Mouse (Mus musculus) c-Kit-positive CD71-positive TER-119-positive erythroid progenitor cells, embryonic 14.5 days (primary cell): ENCODE measurements at regions not wholly inside any gene's neighbourhood (a gene's known extent, or its start where the extent isn't known, plus 50 kb on each side); places are given as distances from the start of the nearest gene placed in this dataset.

Experiments used
- DNase-seq: peaks from one replicate; pipeline ENCODE4 v3.0.0-alpha.2; 2013; ENCODE audit warnings: low spot score

- no peak for DNase-seq
These were observed 242.6 kb downstream of the Cbln4 start for GRCm38 (mm10) chr2:171800511-171801268.

DNA sequence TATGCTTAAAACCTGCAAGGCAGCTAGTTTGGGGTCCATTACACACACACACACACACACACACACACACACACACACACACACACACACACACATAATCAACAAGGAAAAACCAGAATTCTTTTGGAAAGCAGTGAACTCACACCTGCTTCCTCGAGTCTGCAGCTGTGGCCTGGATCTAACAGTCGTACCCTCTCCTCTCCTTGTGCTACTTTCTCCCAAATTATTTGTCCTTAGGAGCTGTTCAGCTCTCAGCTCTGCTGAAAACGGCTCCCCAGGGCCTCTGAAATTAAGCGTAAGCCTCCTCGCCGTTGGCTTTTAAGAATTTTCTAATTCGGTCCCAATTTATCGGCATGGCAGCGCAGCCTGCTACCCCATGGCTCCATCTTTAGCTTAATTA lies 243.9 kb downstream of the Cbln4 start:
- no peak for DNase-seq

- DNase-seq: no peak
These were observed 252.6 kb downstream of the Cbln4 start for GRCm38 (mm10) chr2:171790686-171791085.

DNA sequence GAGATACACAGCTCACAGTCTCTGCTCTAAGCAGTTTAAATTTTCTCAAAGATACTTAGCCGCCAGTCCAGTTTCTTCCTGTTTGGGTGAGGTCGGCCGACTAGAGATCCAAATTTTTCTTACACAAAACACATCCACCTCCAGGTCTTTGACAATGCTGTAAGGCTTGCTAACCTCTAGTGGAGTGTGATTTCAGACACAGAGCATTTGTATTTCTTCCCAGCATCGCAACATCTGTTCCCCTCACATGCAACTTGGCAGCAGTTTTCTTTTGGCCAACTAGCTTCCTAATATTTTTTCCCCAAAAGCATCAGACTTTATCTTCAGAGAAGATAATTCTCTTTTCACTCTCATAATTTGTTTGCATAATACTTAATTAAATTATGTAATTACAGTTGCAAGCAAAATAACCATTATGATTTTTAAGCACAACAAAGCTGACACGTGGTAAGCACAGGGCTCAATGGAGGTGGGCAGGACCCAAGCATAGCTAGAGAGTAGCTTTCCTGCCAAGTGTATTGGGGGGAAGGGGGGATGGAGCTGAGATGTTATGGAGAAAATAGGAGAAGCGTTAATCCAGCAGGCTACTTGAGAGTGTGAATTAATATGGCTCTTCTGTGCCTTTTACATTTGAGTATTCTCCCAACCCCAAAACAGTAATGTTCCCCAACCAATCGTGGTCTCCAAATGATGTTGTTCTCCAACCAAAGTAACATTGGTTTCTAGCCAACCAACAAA lies 276.9 kb downstream of the Cbln4 start:
- DNase-seq: no peak

DNA sequence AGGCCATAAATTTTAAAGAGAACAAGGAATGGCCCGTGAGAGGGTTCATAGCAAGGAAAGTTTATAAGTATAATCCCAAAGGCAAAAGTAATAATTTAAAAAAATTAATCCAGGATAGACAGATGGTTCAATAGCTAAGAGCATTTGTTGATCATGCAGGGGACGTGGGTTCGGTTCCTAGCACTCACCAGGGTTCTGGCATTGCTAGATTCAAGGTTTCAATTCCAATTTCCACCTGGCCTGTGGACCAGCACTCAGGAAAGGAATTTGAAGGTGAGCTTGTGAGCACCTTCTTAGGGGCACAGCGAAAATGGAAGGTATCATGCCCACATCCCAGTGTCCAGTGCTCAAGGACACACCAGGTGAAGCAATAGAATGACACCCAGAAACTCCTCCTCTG lies 278.2 kb downstream of the Cbln4 start:
- DNase-seq: no peak

DNA sequence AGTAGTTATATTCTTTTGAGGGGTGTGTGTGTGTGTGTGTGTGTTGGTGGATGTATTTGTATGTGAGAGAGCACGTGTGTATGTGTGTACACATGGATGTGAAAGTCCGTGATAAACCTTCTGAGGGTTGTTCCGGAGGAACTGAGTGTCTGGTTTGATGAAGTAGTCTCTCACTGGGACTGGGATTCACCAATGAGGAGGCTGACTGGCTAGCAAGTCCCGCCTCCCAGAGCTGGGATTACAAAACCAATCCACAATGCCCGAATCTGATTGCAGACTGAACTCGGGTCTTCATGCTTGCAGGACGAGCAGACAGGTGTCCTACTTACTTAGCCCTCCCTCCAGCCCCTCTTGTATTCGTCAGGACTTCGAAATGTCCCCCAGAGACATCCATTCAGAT lies 289.8 kb downstream of the Cbln4 start:
- no peak for DNase-seq

DNA sequence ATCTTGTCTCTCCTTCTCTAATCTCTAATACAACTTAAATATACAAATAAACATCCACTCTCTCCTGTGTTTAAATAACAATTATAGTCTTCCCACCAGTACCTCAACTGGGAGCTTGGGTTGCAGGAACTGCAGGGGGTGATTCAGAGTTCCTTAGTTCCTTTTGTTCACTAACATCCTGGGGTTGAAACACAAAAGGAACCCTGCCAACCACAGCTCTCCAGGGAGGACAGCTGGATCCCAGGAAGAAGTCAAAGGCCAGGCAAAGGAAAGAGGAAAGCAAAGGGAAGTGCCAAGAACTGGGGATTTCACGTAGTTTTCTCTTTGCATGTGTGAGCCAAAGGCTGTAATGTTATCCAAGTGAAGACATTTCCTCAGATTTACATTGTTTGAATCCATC lies 296.1 kb downstream of the Cbln4 start:
- no peak for DNase-seq

GRCm38 (mm10) chr2:171743111-171743510 lies 300.2 kb downstream of the Cbln4 start:
- no peak for DNase-seq

DNA sequence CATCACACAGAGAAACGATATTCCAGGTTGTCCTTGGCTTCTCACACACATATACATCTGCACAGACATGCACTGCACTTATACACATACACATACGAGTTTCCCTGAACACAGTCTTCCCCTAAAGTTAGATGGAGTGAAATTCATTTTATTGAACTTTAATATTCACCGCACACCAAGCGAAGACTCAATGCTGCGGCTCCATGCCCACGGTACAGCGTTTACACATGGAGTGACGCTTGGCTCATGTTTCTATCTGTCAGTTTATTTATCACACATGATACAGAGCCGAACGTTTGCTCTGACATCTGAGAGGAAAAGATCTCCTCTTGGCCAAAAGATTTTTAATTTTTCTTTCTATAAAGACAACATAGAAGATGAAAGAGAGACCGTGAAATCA lies 300.6 kb downstream of the Cbln4 start:
- no peak for DNase-seq

DNA sequence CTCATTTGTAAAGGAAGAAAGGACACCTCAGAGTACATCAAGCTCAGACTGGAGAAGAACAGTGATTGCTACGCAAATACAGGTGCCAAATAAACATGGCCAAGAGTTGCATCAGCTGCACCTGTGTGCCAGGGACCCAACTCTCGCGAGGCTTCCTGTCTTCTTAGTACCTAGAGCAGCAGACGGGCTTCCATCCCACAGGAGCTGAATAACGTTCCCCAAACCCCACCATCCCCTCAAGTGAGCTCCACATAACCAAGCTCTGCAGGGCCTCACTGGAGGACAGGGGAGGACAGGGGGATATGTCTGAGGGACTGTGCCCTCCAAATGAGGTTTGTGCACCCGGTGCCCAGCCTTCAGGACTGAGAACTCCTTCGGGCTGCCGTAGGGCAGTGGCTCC lies 305.5 kb downstream of the Cbln4 start:
- DNase-seq: no peak

DNA sequence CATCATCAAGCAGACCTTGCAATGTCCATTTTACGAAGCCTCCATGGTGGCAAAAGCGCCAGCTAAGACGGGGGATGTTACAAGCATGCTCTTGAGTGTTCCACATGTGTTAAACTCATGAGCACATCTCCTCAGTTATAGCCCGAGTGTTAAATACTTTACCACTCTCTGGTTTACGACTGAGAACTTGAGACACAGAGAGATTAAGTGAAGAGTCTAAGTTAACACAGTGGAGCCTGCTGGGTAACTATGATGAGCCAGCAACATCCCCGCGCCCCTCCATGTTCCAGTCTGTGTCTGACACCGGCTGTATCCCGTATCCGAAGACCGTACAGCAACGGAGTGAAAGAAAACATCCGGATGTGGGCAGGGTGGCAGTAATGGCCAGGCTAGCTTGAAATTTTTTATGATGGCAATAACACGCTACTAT lies 308.2 kb downstream of the Cbln4 start:
- DNase-seq: no peak

DNA sequence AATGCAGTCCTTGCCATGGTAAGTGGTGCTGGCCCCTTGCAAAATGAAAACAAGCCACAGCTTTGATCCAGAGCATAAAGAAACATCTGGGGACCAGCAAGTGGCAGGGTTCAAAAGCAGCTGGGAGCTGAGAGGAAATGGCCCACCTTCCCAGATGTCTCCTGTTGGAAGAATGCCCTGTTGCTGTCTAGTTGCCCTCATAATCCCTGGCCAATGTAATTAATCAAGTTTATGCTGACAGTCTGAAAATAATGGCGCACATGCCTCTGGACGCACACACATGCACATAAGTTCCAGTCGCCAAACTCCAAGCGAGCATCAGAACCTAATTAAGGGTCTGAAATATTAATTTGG lies 308.7 kb downstream of the Cbln4 start:
- DNase-seq: no peak

DNA sequence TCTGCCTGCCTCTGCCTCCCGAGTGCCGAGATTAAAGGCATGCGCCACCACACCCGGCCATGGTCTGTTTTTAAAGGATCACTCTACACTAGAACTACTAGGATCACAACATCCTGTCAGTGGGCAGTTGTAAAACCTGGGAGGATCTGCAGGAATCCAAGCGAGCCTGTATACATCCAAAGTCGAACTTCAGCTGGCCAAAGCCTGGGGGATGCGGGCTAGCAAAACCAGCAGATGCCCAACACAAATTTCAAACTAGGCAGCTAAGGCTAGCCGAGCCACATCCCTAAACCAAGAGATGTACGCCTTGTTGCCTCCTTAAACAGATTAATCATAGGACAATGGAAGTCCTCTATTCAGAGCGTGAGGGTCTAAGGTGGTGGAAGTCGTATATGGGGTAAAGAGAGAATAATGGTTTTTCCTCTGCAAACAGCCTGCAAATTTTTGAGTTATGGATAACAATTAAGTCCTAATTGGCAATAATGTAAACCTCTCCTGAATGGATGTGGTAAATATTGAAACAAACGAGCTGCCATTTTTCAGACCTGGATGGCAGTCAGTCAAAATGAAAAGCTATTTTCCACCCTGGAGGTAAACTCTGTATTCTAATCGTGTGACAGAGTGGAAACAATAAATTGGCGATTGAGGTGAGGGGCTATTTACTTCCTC lies 309.2 kb downstream of the Cbln4 start:
- no peak for DNase-seq

DNA sequence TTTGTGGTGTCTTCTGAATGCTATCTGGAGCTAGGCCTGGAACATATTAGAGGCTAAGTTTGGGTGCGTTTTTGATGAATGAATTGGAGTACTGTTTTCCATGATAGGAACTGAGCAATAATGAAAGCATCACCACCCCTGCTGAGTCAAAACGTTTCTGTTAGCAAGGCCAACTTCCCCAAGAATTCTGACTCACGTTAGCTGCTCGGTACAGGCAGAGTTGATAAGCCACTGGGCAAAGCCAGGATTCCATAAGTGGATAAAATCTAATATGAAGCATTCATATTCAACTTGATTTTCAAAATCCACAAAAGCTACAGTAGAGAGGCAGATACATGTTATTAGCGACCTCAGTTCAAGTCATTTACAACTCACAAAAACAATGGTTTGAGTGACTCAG lies 324.0 kb downstream of the Cbln4 start:
- DNase-seq: no peak

- no peak for DNase-seq
These were observed 324.4 kb downstream of the Cbln4 start for GRCm38 (mm10) chr2:171718855-171719254.

GRCm38 (mm10) chr2:171712816-171713570 lies 330.3 kb downstream of the Cbln4 start:
- no peak for DNase-seq

GRCm38 (mm10) chr2:171693526-171693925 lies 349.7 kb downstream of the Cbln4 start:
- no peak for DNase-seq

- DNase-seq: no peak
These were observed 352.5 kb downstream of the Cbln4 start for GRCm38 (mm10) chr2:171690781-171691180.

DNA sequence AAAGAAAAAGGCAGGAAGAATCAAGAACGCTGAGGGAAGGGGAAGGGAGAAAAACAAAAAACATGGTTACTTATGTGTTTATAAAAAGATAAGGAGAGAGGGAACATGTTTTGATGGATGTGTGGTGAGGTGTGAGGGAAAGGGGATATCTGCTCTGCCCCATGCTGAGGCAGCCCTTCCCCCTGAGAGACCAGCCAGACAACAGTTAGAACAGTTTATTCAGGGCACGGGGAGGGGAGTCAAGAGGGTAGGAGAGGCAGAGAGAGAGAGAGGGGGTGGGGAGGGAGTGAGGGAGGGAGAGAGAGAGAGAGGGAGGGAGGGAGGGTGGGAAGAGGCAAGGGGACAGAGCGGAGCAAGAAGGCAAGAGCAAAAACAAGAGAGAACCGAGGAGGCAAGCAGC lies 354.2 kb downstream of the Cbln4 start:
- no peak for DNase-seq

DNA sequence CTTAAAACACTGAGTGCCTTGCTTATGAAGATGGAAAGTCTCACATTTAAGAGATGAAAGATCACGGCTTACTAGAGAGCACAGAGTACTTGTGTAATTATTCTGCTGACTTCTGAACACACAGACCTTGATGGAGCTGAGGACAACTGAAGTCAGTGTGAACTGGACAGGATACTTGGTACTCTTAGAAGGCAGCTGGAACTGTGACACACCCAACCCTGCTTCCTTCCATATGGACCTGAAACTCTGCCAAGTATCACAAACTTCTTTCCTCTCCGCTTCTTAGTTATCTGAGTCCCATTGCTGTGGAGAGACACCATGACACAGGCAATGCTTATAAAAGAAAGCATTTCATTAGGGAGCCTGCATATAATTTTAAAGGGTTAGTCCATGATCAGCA lies 365.3 kb downstream of the Cbln4 start:
- no peak for DNase-seq

DNA sequence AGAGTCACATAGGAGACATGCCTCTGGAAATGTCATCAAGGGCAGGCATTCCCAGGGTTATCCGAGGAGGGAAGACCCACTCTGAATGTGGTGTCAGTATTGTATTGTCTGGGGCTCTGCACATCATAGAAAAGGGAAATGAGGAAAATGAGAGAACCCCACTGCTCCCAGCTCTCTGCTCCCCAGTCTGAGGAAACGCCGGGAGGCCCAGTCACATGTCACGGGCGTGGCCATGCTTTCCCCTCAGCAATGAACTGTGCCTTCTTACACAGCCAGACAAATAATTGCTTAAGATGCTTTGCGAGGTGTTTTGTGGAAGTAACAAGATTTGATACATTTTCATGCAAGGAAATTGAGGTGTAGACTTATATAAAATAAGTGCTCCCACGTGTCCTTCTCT lies 366.1 kb downstream of the Cbln4 start:
- DNase-seq: no peak

DNA sequence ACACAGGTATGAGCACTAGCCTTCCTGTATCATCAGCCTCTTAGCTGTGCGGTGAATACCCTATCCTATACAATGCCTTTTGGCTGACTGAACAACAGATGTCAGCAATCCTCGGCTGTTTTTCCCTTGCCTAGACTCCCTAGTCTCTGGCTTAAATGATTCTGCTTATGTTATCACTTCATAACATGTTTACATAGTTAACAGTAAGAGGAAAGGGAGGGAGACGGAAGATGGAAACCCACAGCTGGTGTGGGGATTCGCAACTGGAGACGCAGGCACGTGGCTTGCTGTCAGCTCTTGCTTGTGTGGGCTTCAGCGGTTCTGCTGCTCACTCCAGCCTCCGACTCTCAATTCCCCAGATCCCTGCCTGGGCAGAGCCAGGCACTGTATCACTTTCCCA lies 367.2 kb downstream of the Cbln4 start:
- DNase-seq: no peak

DNA sequence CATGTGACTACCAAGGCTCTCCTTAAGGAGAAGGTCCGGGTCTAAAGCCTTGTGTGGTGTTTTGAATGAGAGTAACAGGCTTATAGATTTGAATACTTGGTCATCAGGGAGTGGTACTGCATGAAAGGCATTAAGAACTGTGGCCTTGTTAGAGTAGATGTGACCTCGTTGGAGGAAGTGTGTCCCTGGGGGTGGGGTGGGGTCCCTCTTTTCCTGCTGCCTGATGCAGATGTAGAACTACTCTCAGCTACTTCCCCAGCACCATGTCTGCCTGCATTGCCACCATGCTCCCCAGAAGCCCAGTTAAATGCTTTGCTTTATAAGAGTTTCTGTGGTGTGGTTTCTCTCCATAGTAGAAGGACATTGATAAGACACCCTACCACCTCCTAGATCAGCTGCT lies 367.9 kb downstream of the Cbln4 start:
- no peak for DNase-seq
